Comparison of ENCODE assay signal across 22 mouse cellular contexts in the genomic region with DNA sequence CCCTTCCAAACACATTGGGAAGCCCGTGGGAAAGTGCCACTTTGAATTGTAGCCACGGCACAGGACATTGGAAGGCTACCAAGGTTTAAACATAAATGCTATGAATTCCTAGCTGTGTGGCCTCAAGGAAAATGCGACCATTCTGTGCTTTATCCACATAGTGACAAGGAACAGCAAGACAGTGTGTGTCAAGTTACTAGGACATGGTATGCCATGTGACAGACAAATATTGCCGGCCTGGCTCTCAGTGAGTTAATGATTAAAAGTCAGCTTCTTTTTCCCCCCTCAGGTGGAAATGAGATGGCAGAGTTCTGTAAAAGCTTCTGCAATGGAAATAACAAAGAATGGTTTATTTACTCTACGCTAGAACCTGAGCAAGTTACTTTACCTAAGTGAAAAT.
DNase-seq lines count a peak whose midpoint lies in the region; ATAC-seq and TF ChIP-seq lines count a peak whose summit lies in the region.
"Had no signal": no experiment of that assay in that cellular context is flagged by ENCODE, and none has a peak within 500 bp of the region (broad histone marks: within the 10 kb centered on the region; RNA-seq: fewer than 3 reads in every experiment).

No protein-coding gene starts in this region.

- no peak for DNase-seq in intestine, embryonic 14.5 days (ENCODE audit: low spot score)
- peak; percentile 29 for DNase-seq in kidney, postnatal 14 days
- no peak for DNase-seq in liver, postnatal 0 days
- no peak for DNase-seq in liver, embryonic 11.5 days (ENCODE audit: low spot score)
- no peak for DNase-seq in layer of hippocampus, postnatal 14 days (ENCODE audit: low spot score in 2 of 2)
- DNase-seq: adrenal gland, postnatal 14 days; cerebellum, adult 18-20 months; cerebellum, adult 9-11 months; cerebellum, postnatal 36 days; gastrocnemius, postnatal 10 days; heart, adult 2 months had no signal

- peaks cover 16% of the 10 kb centered on the region for H3K4me1 ChIP-seq in intestine, embryonic 14.5 days (replicated peaks; ENCODE audit: control insufficient read depth, insufficient read depth, low read length)
- no peaks in the 10 kb centered on the region for H3K4me1 ChIP-seq in intestine, postnatal 0 days (replicated peaks; ENCODE audit: control insufficient read depth, insufficient read depth, low read length)
- H3K4me1 ChIP-seq in kidney, embryonic 14.5 days (ENCODE audit: control insufficient read depth, insufficient read depth, low read length), result peaks cover 11% of the 10 kb centered on the region; the same call in 1 of the 2 replicates
- H3K4me1 ChIP-seq in liver, postnatal 0 days (ENCODE audit: insufficient read depth), result peaks cover 3% of the 10 kb centered on the region; the same call in 1 of the 2 replicates
- no peaks in the 10 kb centered on the region; the same call in 1 of the 2 replicates for H3K4me1 ChIP-seq in liver, embryonic 11.5 days (replicated peaks; ENCODE audit: control insufficient read depth, insufficient read depth, low read length)
- peaks cover 10% of the 10 kb centered on the region for H3K4me1 ChIP-seq in intestine, embryonic 16.5 days (ENCODE audit: control insufficient read depth, insufficient read depth, low read length)
- H3K4me1 ChIP-seq: embryonic facial prominence, embryonic 13.5 days had no signal

- H3K9me3 ChIP-seq in intestine, embryonic 14.5 days (ENCODE audit: control insufficient read depth, low read length), result no peaks in the 10 kb centered on the region
- H3K9me3 ChIP-seq in intestine, postnatal 0 days (ENCODE audit: control insufficient read depth), result no peaks in the 10 kb centered on the region
- H3K9me3 ChIP-seq in kidney, embryonic 14.5 days (ENCODE audit: control insufficient read depth, low read length), result no peaks in the 10 kb centered on the region
- H3K9me3 ChIP-seq in liver, postnatal 0 days (ENCODE audit: low read length), result no peaks in the 10 kb centered on the region
- H3K9me3 ChIP-seq in liver, embryonic 11.5 days (ENCODE audit: control insufficient read depth, low read length), result no peaks in the 10 kb centered on the region
- H3K9me3 ChIP-seq in intestine, embryonic 16.5 days (ENCODE audit: control insufficient read depth, low read length), result no peaks in the 10 kb centered on the region
- H3K9me3 ChIP-seq: embryonic facial prominence, embryonic 13.5 days; forebrain, embryonic 12.5 days; heart, embryonic 12.5 days; hindbrain, embryonic 10.5 days had no signal

- TF ChIP-seq CTCF in intestine, postnatal 0 days (IDR thresholded peaks at IDR 0.05; ENCODE audit: low read depth), result no peak
- no peak for TF ChIP-seq CTCF in liver, postnatal 0 days (IDR thresholded peaks at IDR 0.05; ENCODE audit: low read depth)

- no peaks in the 10 kb centered on the region for H3K27me3 ChIP-seq in intestine, embryonic 14.5 days (replicated peaks; ENCODE audit: control insufficient read depth, insufficient read depth, low read length)
- H3K27me3 ChIP-seq in intestine, postnatal 0 days (replicated peaks; ENCODE audit: control insufficient read depth, insufficient read depth, low read length), result no peaks in the 10 kb centered on the region
- H3K27me3 ChIP-seq in kidney, embryonic 14.5 days (ENCODE audit: control insufficient read depth, insufficient read depth, low read length), result no peaks in the 10 kb centered on the region
- H3K27me3 ChIP-seq in liver, postnatal 0 days (ENCODE audit: insufficient read depth, low read length), result no peaks in the 10 kb centered on the region
- H3K27me3 ChIP-seq in liver, embryonic 11.5 days (replicated peaks; ENCODE audit: control insufficient read depth, insufficient read depth, low read length), result no peaks in the 10 kb centered on the region
- H3K27me3 ChIP-seq in intestine, embryonic 16.5 days (replicated peaks; ENCODE audit: control insufficient read depth, insufficient read depth, low read length), result no peaks in the 10 kb centered on the region
- H3K27me3 ChIP-seq: CH12.LX; embryonic facial prominence, embryonic 13.5 days; heart, embryonic 12.5 days; Patski had no signal

- H3K9ac ChIP-seq in intestine, embryonic 14.5 days (ENCODE audit: low read length), result no peak overlapping the region
- H3K9ac ChIP-seq in intestine, postnatal 0 days (ENCODE audit: low read depth, low read length), result no peak overlapping the region
- H3K9ac ChIP-seq in kidney, embryonic 14.5 days (ENCODE audit: low read depth, low read length), result no peak overlapping the region
- H3K9ac ChIP-seq in liver, postnatal 0 days (replicated peaks), result no peak overlapping the region
- no peak overlapping the region for H3K9ac ChIP-seq in liver, embryonic 11.5 days (ENCODE audit: low read depth, low read length)
- H3K9ac ChIP-seq in intestine, embryonic 16.5 days (ENCODE audit: low read depth, low read length), result no peak overlapping the region
- H3K9ac ChIP-seq: embryonic facial prominence, embryonic 13.5 days; forebrain, embryonic 12.5 days; heart, embryonic 12.5 days had no signal

- no peak overlapping the region for H3K4me3 ChIP-seq in intestine, embryonic 14.5 days (ENCODE audit: low read depth, low read length)
- no peak overlapping the region for H3K4me3 ChIP-seq in intestine, postnatal 0 days (ENCODE audit: low read depth, low read length)
- no peak overlapping the region for H3K4me3 ChIP-seq in kidney, embryonic 14.5 days (ENCODE audit: low read length)
- H3K4me3 ChIP-seq in liver, postnatal 0 days (ENCODE audit: low read depth, low read length), result no peak overlapping the region
- no peak overlapping the region for H3K4me3 ChIP-seq in liver, embryonic 11.5 days (ENCODE audit: low read depth, low read length)
- H3K4me3 ChIP-seq in intestine, embryonic 16.5 days (ENCODE audit: low read length), result no peak overlapping the region
- H3K4me3 ChIP-seq: embryonic facial prominence, embryonic 13.5 days; forebrain, embryonic 12.5 days; heart, adult 2 months; heart, embryonic 12.5 days; hindbrain, embryonic 10.5 days had no signal

- ATAC-seq in intestine, embryonic 14.5 days (replicated peaks; ENCODE audit: low FRiP score, low TSS enrichment, low read depth), result peak; percentile 62; the same call in 1 of the 2 replicates
- ATAC-seq in intestine, postnatal 0 days, result no peak
- ATAC-seq in kidney, embryonic 14.5 days (ENCODE audit: low FRiP score, low TSS enrichment), result no peak
- peak; percentile 64; the same call in 1 of the 2 replicates for ATAC-seq in liver, postnatal 0 days
- no peak for ATAC-seq in liver, embryonic 11.5 days (replicated peaks; ENCODE audit: low FRiP score)
- ATAC-seq in intestine, embryonic 16.5 days, result peak; percentile 54
- ATAC-seq: activated CD4-positive, CD25-positive, alpha-beta regulatory T cell, adult 4 months; forebrain, embryonic 16.5 days; Patski had no signal

- no peak for TF ChIP-seq EP300 in liver, postnatal 0 days (IDR thresholded peaks at IDR 0.05; ENCODE audit: low read depth)

- H3K4me2 ChIP-seq in intestine, embryonic 14.5 days (ENCODE audit: low read length), result no peak overlapping the region
- no peak overlapping the region; the same call in 1 of the 2 replicates for H3K4me2 ChIP-seq in intestine, postnatal 0 days (replicated peaks; ENCODE audit: low read depth)
- H3K4me2 ChIP-seq in kidney, embryonic 14.5 days (replicated peaks; ENCODE audit: low read depth, low read length), result no peak overlapping the region
- H3K4me2 ChIP-seq in liver, postnatal 0 days (ENCODE audit: low read depth, low read length), result no peak overlapping the region
- no peak overlapping the region for H3K4me2 ChIP-seq in liver, embryonic 11.5 days
- H3K4me2 ChIP-seq in intestine, embryonic 16.5 days (ENCODE audit: low read depth, low read length), result no peak overlapping the region
- H3K4me2 ChIP-seq: embryonic facial prominence, embryonic 13.5 days; forebrain, embryonic 12.5 days; heart, embryonic 12.5 days had no signal

- no peak overlapping the region for H3K27ac ChIP-seq in intestine, embryonic 14.5 days (ENCODE audit: low read depth)
- H3K27ac ChIP-seq in intestine, postnatal 0 days (ENCODE audit: low read depth, low read length), result no peak overlapping the region
- H3K27ac ChIP-seq in kidney, embryonic 14.5 days (ENCODE audit: low read depth, low read length), result no peak overlapping the region
- H3K27ac ChIP-seq in liver, postnatal 0 days (ENCODE audit: low read depth), result peak overlapping the region; percentile 3; the same call in 1 of the 2 replicates
- no peak overlapping the region for H3K27ac ChIP-seq in liver, embryonic 11.5 days (ENCODE audit: low read depth, low read length)
- H3K27ac ChIP-seq in intestine, embryonic 16.5 days (ENCODE audit: low read length), result no peak overlapping the region
- H3K27ac ChIP-seq: embryonic facial prominence, embryonic 13.5 days; forebrain, embryonic 12.5 days; heart, adult 2 months; hindbrain, embryonic 10.5 days had no signal

- H3K36me3 ChIP-seq in intestine, embryonic 14.5 days (ENCODE audit: control insufficient read depth, insufficient read depth, low read length), result no peaks in the 10 kb centered on the region
- H3K36me3 ChIP-seq in intestine, postnatal 0 days (ENCODE audit: control insufficient read depth, insufficient read depth), result no peaks in the 10 kb centered on the region
- H3K36me3 ChIP-seq in kidney, embryonic 14.5 days (ENCODE audit: control insufficient read depth, insufficient read depth, low read length), result no peaks in the 10 kb centered on the region
- H3K36me3 ChIP-seq in liver, postnatal 0 days (replicated peaks; ENCODE audit: insufficient read depth, low read length), result no peaks in the 10 kb centered on the region
- no peaks in the 10 kb centered on the region for H3K36me3 ChIP-seq in liver, embryonic 11.5 days (ENCODE audit: control insufficient read depth, insufficient read depth, low read length)
- no peaks in the 10 kb centered on the region for H3K36me3 ChIP-seq in intestine, embryonic 16.5 days (ENCODE audit: control insufficient read depth, insufficient read depth, low read length)
- H3K36me3 ChIP-seq: embryonic facial prominence, embryonic 13.5 days; forebrain, embryonic 12.5 days; heart, embryonic 12.5 days; hindbrain, embryonic 10.5 days had no signal

- 64% methylated on average over 5 of the region's 5 CpGs for WGBS in intestine, embryonic 14.5 days
- 42% methylated on average over 5 of the region's 5 CpGs for WGBS in intestine, postnatal 0 days
- 74% methylated on average over 5 of the region's 5 CpGs for WGBS in kidney, embryonic 14.5 days
- 65% methylated on average over 5 of the region's 5 CpGs for WGBS in liver, postnatal 0 days (ENCODE audit: insufficient replicate concordance)
- WGBS in liver, embryonic 11.5 days, result 74% methylated on average over 5 of the region's 5 CpGs
- 54% methylated on average over 5 of the region's 5 CpGs for WGBS in intestine, embryonic 16.5 days

Comparison
In these comparisons a context has a peak if more than half of its experiments do, and no peak if none do; other contexts are left out.
1. ATAC-seq: peak in intestine, embryonic 14.5 days (single experiment), liver, postnatal 0 days (single experiment) and intestine, embryonic 16.5 days (single experiment); none in intestine, postnatal 0 days (single experiment), kidney, embryonic 14.5 days (single experiment) and liver, embryonic 11.5 days (single experiment).